Mouse (Mus musculus) T-helper 1 cell (primary cell): ENCODE data around the gene Defb7.

ENCODE experiments used
- in situ Hi-C: fragments of 300-600 bp; cut with MboI, MseI; formaldehyde crosslinking; loops from one replicate; pipeline ENCODE4 v1.15.1; 2025; ENCODE audit warnings: high pct_unique_total_duplicates

Defb7 gene

GRCm38 (mm10) chr8:19494797-19495196 is at the start of gene Defb7:
Defb7 (plus strand) TSS chr8:19495097.
- in situ Hi-C loops: no loop called here

- in situ Hi-C loops: no loop called here
Observed at GRCm38 (mm10) chr8:19446378-19446777, 48.5 kb upstream of the Defb7 start.

- in situ Hi-C loops: no loop called here
Observed at GRCm38 (mm10) chr8:19461355-19461754, 33.5 kb upstream of the Defb7 start.

- in situ Hi-C loops: no loop called here
Observed at GRCm38 (mm10) chr8:19469026-19469425, 25.9 kb upstream of the Defb7 start.

- in situ Hi-C loops: no loop called here
Observed at GRCm38 (mm10) chr8:19500524-19500923, 5.6 kb downstream of the Defb7 start.

GRCm38 (mm10) chr8:19535195-19535829 is 40.4 kb downstream of the Defb7 start:
- in situ Hi-C loops: no loop called here

GRCm38 (mm10) chr8:19540376-19540775 is 45.5 kb downstream of the Defb7 start:
- in situ Hi-C loops: no loop called here
